Mouse (Mus musculus) limb, embryonic 13.5 days (tissue): Measurements from ENCODE around the gene Tdrkh. TPM values are rescaled to one million over a fixed set of nuclear protein-coding genes. Genes with fewer than 3 reads are reported as not detected.

Experiments
- ATAC-seq: fragments of 200-750 bp; cut with Nextera tagmentation; 2 replicates; pipeline ENCODE4 v1.8.0; 2017; ENCODE audit warnings: low read depth, moderate number of reproducible peaks, moderate TSS enrichment; ENCODE audit not compliant: low FRiP score
- H3K27ac ChIP-seq: fragments of 300-500 bp; sonication (generic); 2 replicates; pipeline ENCODE4 v1.5.1; 2015; ENCODE audit warnings: inconsistent platforms, mild to moderate bottlenecking, moderate library complexity
- H3K27me3 ChIP-seq: fragments of 300-500 bp; sonication (generic); 2 replicates; pipeline ENCODE4 v1.6.1; 2015; ENCODE audit warnings: mild to moderate bottlenecking, inconsistent platforms
- H3K36me3 ChIP-seq: fragments of 300-500 bp; sonication (generic); 2 replicates; pipeline ENCODE4 v1.6.1; 2015; ENCODE audit warnings: inconsistent platforms, mild to moderate bottlenecking, moderate library complexity
- H3K4me1 ChIP-seq: fragments of 300-500 bp; sonication (generic); 2 replicates; pipeline ENCODE4 v1.6.1; 2015; ENCODE audit warnings: inconsistent platforms
- H3K4me2 ChIP-seq: fragments of 300-500 bp; sonication (generic); replicated peaks from 2 replicates; pipeline ENCODE4 v1.6.1; 2015; ENCODE audit warnings: inconsistent platforms, mild to moderate bottlenecking, moderate library complexity
- H3K4me3 ChIP-seq: fragments of 300-500 bp; sonication (generic); 2 replicates; pipeline ENCODE4 v1.5.1; 2015; ENCODE audit warnings: moderate library complexity, mild to moderate bottlenecking, inconsistent platforms
- H3K9ac ChIP-seq: fragments of 300-500 bp; sonication (generic); 2 replicates; pipeline ENCODE4 v1.6.1; 2015; ENCODE audit warnings: mild to moderate bottlenecking, inconsistent platforms
- H3K9me3 ChIP-seq: fragments of 300-500 bp; sonication (generic); 2 replicates; pipeline ENCODE4 v1.6.1; 2016; ENCODE audit warnings: inconsistent platforms
- WGBS: fragments of 180-500 bp; shearing (Covaris S2); methylation state at CpG from one replicate; pipeline ENCODE4 v1.1.7; 2015; 5-methylcytosine and 5-hydroxymethylcytosine counted together
- polyA plus RNA-seq: library from polyadenylated mRNA; unstranded; fragments of >200 nt; fragmentation: Nextera tagmentation; extraction: Ambion mirVana; gene quantifications from 2 replicates; pipeline ENCODE4 v1.2.1, GENCODE M21; 2015

The Tdrkh gene
- polyA plus RNA-seq, 1 experiment from 2014 or later: 8.9 TPM

DNA sequence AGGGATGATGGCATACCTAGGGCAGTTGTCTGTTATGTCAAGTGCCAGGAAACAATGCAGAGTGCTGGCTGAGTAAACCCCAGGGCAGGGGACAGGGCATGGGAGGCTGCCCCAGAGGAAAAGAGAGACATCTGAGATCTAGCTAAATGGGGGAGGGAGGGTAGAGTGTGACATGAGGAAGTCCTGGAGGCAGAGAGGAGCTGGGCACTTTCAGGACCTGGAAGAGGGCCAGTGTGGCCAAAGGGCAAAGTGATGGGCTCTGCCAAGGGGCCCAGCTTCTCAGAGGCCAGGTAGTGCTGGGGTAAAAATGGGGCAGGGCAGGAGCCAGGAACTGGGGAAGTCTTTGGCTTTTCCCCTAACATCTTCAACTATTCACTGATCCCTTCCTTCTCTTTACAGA, 38.4 kb upstream of the Tdrkh start:
- Histone ChIP-seq H3K9ac (no peak overlapping the region), H3K4me1 (peaks cover 37% of the 10 kb centered on the region), H3K4me2 (no peak overlapping the region), H3K27me3 (peaks cover 8% of the 10 kb centered on the region; the same call in 1 of the 2 replicates), H3K27ac (no peak overlapping the region), H3K9me3 (no peaks in the 10 kb centered on the region), H3K4me3 (no peak overlapping the region), H3K36me3 (no peaks in the 10 kb centered on the region)
- ATAC-seq: no peak

DNA sequence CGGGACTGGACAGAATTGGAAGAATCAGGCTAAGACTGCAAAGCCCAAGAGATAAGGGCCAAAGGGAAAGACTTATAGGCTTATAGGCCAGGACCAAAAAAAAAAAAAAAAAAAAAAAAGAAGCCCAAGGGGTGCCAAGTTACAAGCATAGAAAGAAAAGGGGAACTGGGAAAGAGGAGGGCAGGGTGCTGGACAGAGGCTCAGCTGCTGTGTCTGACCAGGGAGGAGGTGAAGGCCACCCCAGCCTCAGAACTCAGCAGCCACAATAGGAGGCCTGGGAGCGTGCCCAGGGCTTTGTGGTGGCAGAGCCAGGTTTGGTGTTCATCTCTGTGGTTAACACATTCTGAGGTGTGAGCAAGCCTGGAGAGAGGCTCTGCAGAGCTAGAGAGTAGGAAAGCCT, 37.9 kb upstream of the Tdrkh start:
- H3K27ac ChIP-seq: no peak overlapping the region
- peaks cover 39% of the 10 kb centered on the region for H3K4me1 ChIP-seq
- H3K9me3 ChIP-seq: no peaks in the 10 kb centered on the region
- 75% methylated on average over 2 of the region's 2 CpGs for WGBS
- H3K9ac ChIP-seq: no peak overlapping the region
- no peak overlapping the region for H3K4me3 ChIP-seq
- peaks cover 8% of the 10 kb centered on the region; the same call in 1 of the 2 replicates for H3K27me3 ChIP-seq
- no peak for ATAC-seq
- no peaks in the 10 kb centered on the region for H3K36me3 ChIP-seq
- no peak overlapping the region for H3K4me2 ChIP-seq

DNA sequence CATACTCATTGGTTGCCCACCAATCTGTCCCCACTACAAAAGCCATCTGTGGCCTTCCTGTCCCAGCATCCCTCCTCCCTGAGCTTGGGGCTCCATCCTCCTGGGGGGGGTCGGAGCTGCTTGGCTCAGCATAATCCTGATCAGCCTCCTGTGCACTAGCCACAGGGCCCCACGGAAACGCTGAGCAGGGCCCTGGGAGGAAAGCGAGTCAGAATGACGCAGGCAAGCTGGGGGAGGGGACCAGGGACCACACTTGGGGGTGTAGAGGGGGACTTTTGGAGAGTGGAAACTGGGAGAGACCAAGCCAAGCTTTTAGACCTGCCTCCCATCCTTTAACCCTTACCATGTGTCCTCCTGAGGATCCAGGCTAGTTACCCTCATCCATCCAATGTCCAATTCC, 37.2 kb upstream of the Tdrkh start:
- Histone ChIP-seq H3K27ac (no peak overlapping the region), H3K4me1 (peaks cover 42% of the 10 kb centered on the region), H3K27me3 (peaks cover 8% of the 10 kb centered on the region; the same call in 1 of the 2 replicates), H3K9ac (no peak overlapping the region), H3K4me3 (no peak overlapping the region), H3K36me3 (no peaks in the 10 kb centered on the region), H3K4me2 (no peak overlapping the region), H3K9me3 (no peaks in the 10 kb centered on the region)
- ATAC-seq: no peak
- 51% methylated on average over 5 of the region's 5 CpGs for WGBS

DNA sequence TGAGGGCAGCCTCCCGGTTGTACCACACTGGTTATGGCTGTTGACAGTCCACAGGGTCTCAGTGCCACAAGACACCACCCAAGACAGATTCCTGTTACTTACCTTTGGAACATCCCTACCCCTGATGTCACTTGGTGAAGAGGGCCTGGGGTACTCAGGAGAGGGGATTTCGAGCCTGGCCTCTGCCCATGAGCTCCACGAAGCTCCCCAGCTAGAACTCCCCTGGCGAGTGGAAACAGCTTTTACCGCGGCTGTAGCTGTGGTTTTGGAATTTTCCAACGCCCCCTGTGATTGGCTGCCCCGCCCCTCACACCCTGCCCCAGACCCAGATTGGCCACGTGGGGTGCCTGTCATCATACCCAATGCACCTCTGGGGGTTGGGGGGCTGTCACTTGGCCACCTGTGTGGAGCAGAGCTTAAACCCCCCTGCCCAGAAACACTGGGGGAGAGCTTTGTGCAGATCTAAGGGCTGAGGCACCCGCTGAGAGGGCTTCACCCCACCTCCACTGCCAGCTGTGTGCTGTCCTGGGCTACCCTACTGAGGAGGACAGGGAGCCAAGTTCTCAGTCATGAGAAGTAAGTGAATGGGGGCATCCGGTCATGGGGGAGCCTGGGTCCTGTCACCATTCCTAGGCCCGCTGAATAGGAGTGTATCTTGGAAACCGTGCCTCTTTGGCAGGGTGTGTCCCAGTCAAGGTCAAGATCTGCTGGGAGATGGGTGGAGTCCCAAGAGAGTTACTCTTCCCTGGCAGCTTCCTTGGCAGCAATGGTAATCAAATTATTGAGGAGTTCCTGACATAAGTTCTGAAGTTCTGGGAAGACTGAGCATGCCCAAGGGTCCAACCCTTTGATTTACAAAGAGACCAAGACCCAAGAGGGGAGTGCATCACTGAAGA, 35.8 kb upstream of the Tdrkh start:
- Histone ChIP-seq H3K9ac (no peak overlapping the region), H3K4me1 (peaks cover 32% of the 10 kb centered on the region), H3K27ac (no peak overlapping the region), H3K27me3 (peaks cover 8% of the 10 kb centered on the region; the same call in 1 of the 2 replicates), H3K4me2 (0 out of 2 replicates have a peak overlapping the region, but pooled peaks have one; percentile 16), H3K36me3 (no peaks in the 10 kb centered on the region), H3K9me3 (no peaks in the 10 kb centered on the region), H3K4me3 (no peak overlapping the region)
- 12% methylated on average over 13 of the region's 13 CpGs for WGBS
- no peak; the same call in 1 of the 2 replicates for ATAC-seq

DNA sequence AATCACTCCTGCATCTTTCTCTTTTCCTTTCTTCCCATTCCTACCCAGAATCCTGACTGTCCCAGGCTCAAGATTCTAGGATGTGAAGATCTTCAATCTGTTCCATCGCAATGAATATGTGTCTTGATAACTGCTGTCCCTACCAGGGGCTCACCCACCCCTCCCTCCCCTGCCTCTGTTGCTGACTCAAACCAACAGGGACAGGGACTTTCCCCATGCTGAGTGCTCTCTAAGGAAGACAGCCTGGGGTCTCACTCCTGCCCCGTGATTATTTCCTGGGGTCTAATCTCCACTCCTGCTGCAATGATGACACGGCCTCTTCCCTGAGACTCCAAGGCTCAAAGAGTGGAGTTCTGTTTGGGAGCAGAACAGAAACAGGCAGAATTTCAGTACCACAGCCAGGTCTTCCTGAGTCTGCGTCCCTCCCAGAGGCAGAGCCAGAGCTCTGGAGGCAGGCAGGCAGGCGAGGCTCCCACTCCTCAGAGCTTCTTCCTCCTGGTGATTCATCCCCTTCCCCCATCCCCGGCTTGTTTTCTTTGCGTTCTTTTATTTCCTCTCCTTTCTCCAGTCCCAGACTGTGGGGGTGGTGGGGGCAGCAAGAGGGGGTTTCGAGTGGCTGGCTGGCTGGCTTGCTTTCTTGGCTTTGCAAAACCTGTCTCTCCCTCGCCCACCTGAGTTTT, 33.1 kb upstream of the Tdrkh start:
- 27% methylated on average over 9 of the region's 9 CpGs for WGBS
- Histone ChIP-seq H3K27me3 (peaks cover 6% of the 10 kb centered on the region), H3K9me3 (no peaks in the 10 kb centered on the region), H3K4me2 (no peak overlapping the region), H3K36me3 (no peaks in the 10 kb centered on the region), H3K9ac (0 out of 2 replicates have a peak overlapping the region, but pooled peaks have one; percentile 25), H3K27ac (no peak overlapping the region), H3K4me3 (no peak overlapping the region), H3K4me1 (peaks cover 13% of the 10 kb centered on the region)
- ATAC-seq: no peak

DNA sequence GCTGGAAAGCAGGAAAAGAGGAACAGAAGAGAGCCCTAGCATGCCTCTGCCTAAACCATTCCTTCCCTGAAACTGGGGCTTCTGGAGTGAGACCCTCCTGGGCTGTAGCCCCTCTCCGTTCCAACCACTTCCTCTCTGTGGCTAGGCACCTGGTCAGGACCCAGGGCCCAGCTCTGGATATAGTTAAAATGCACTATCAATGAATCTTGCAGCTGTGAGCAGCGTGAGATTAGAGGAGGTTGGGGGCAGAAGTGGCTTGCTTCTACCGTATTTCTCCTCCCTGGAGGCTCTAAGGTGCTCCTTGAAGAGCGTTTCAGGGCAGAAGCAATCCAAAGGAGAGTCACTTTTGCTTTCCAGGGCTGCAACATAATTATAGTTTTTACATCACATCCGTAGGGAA, 30.8 kb upstream of the Tdrkh start:
- Histone ChIP-seq H3K9ac (no peak overlapping the region), H3K4me3 (no peak overlapping the region), H3K27me3 (peaks cover 4% of the 10 kb centered on the region; the same call in 1 of the 2 replicates), H3K9me3 (no peaks in the 10 kb centered on the region), H3K27ac (no peak overlapping the region), H3K4me2 (no peak overlapping the region), H3K4me1 (peaks cover 6% of the 10 kb centered on the region), H3K36me3 (no peaks in the 10 kb centered on the region)
- no peak for ATAC-seq
- 55% methylated on average over 5 of the region's 5 CpGs for WGBS

DNA sequence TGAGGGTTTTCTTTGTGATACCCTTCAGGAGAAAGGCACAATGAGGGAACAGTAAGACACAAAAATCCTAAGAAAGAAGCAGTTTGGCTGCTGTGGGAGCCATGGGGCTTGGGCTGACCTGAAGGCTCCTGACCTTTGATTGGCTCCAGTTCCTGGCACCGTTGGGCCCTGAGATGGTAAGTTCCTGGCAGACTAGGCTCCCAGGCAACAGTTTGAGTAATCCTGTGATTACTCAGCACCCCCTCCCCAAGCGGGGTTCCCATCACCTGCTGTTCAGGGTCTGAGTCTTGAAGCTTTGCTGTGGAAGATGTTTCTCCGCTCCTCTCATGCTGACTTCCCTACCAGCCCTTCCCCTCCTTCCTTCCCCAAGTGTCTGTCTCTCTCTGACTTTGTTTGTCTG, 29.6 kb upstream of the Tdrkh start:
- no peak overlapping the region for H3K27ac ChIP-seq
- WGBS: 71% methylated on average over 3 of the region's 3 CpGs
- ATAC-seq: no peak
- H3K36me3 ChIP-seq: no peaks in the 10 kb centered on the region
- peaks cover 4% of the 10 kb centered on the region; the same call in 1 of the 2 replicates for H3K4me1 ChIP-seq
- H3K9me3 ChIP-seq: no peaks in the 10 kb centered on the region
- no peak overlapping the region for H3K4me3 ChIP-seq
- H3K27me3 ChIP-seq: peaks cover 4% of the 10 kb centered on the region; the same call in 1 of the 2 replicates
- H3K4me2 ChIP-seq: no peak overlapping the region
- H3K9ac ChIP-seq: no peak overlapping the region

DNA sequence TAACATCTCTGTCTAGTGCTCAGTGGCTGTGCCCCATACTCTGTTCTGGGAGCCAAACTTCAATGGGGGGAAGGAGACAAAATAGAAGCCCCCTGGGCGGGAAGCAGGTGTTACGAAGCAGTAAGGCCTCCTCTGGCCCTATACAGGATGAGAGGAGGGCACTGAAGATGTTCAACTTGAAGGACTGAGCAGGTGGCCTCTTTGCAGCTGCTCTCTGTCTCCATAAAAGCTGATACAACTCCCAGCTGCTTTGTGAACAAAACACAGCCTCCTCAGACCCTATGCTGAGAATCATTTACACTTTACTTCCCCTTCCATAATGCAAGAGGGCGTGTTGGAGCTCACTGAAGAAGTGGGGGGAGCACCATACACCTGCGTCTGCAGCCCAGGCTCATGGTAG, 26.4 kb upstream of the Tdrkh start:
- no peak overlapping the region for H3K4me3 ChIP-seq
- H3K27ac ChIP-seq: no peak overlapping the region
- H3K27me3 ChIP-seq: peaks cover 4% of the 10 kb centered on the region; the same call in 1 of the 2 replicates
- no peaks in the 10 kb centered on the region for H3K9me3 ChIP-seq
- no peaks in the 10 kb centered on the region for H3K4me1 ChIP-seq
- ATAC-seq: peak; percentile 55; the same call in 1 of the 2 replicates
- H3K9ac ChIP-seq: no peak overlapping the region
- 52% methylated on average over 4 of the region's 4 CpGs for WGBS
- no peak overlapping the region for H3K4me2 ChIP-seq
- H3K36me3 ChIP-seq: no peaks in the 10 kb centered on the region

DNA sequence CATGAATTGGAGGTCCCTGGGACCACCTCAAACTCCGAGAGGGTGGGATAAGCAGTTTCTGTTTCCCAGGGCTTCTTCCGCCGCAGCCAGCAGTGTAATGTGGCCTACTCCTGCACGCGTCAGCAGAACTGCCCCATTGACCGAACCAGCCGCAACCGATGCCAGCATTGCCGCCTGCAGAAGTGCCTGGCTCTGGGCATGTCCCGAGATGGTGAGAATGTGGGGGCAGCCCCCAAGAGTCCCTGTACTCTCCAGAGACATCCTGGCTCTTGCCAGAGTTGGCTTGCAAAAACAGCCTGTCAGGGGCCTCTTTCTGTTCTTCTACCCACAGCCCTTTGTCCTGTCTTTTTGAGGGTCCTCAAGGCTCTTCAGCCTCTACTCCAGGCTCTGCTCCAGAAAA, 25.7 kb upstream of the Tdrkh start:
- H3K9me3 ChIP-seq: no peaks in the 10 kb centered on the region
- peaks cover 4% of the 10 kb centered on the region; the same call in 1 of the 2 replicates for H3K27me3 ChIP-seq
- 89% methylated on average over 10 of the region's 10 CpGs for WGBS
- H3K9ac ChIP-seq: no peak overlapping the region
- no peaks in the 10 kb centered on the region for H3K4me1 ChIP-seq
- H3K4me3 ChIP-seq: no peak overlapping the region
- no peak overlapping the region for H3K27ac ChIP-seq
- no peak for ATAC-seq
- H3K4me2 ChIP-seq: no peak overlapping the region
- H3K36me3 ChIP-seq: no peaks in the 10 kb centered on the region

DNA sequence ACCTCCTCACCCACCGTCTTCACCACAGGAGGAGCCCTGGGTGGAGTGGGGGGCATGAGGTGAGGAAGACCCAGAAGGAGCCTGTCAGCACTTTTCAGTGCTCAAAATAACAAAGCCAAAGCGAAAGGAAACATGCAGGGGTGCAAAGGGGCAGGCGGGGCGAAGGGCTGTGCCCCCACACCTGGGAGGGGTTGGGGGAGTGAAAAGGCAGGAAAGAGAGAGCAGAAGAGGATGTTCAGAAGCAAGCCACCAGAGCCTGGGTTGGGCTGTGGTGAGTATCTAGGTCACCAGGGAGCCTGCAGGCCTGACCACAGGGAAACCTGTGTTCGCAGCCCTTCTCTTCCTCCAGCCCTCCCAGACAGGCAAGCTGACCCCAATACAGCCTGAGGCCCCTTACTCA, 25.0 kb upstream of the Tdrkh start:
- no peak overlapping the region for H3K4me3 ChIP-seq
- H3K9me3 ChIP-seq: no peaks in the 10 kb centered on the region
- no peaks in the 10 kb centered on the region for H3K36me3 ChIP-seq
- H3K27ac ChIP-seq: no peak overlapping the region
- no peak overlapping the region for H3K9ac ChIP-seq
- H3K4me1 ChIP-seq: no peaks in the 10 kb centered on the region
- 73% methylated on average over 5 of the region's 5 CpGs for WGBS
- ATAC-seq: no peak
- peaks cover 4% of the 10 kb centered on the region; the same call in 1 of the 2 replicates for H3K27me3 ChIP-seq
- no peak overlapping the region for H3K4me2 ChIP-seq

DNA sequence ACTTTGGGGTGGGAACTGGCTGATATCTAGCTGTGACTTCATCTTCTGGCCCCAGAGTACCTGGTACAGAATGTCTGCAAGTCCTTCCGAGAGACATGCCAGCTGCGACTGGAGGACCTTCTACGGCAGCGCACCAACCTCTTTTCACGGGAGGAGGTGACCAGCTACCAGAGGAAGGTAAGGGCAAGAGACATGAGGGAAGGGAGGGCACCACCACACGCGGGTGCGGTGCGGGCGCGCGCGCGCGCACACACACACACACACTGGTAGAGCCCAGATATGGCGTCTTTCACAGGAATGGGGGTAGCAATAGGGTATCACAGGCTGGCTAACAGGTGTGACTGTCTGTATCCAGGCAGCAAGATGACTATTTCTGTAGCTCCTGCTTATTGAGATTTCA, 23.7 kb upstream of the Tdrkh start:
- Histone ChIP-seq H3K27me3 (no peaks in the 10 kb centered on the region; the same call in 1 of the 2 replicates), H3K9me3 (no peaks in the 10 kb centered on the region), H3K36me3 (no peaks in the 10 kb centered on the region), H3K9ac (no peak overlapping the region), H3K4me2 (no peak overlapping the region), H3K4me1 (peaks cover 4% of the 10 kb centered on the region; the same call in 1 of the 2 replicates), H3K27ac (no peak overlapping the region), H3K4me3 (no peak overlapping the region)
- ATAC-seq: no peak
- 94% methylated on average over 16 of the region's 16 CpGs for WGBS

DNA sequence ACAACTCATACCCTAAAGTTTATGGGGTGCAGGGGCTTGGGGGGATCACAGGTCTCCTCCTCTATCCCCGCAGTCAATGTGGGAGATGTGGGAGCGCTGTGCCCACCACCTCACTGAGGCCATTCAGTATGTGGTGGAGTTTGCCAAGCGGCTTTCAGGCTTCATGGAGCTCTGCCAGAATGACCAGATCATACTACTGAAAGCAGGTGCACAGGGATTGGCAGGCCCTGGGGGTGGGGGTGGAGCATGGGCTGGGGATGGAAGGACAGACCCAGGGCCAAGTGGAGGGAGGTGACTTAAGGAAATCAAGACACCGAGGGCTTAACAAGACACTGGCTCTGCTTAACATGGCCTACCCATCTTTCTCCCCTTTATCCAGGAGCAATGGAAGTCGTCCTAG, 22.1 kb upstream of the Tdrkh start:
- Histone ChIP-seq H3K4me1 (peaks cover 4% of the 10 kb centered on the region; the same call in 1 of the 2 replicates), H3K36me3 (no peaks in the 10 kb centered on the region), H3K9me3 (no peaks in the 10 kb centered on the region), H3K27ac (no peak overlapping the region), H3K4me3 (no peak overlapping the region), H3K4me2 (no peak overlapping the region), H3K9ac (no peak overlapping the region), H3K27me3 (peaks cover 4% of the 10 kb centered on the region; the same call in 1 of the 2 replicates)
- ATAC-seq: no peak
- WGBS: 77% methylated on average over 5 of the region's 5 CpGs
